In genomic region chr11:47351585-47351984, GRCm38 (mm10) we compare ENCODE assay signal across 22 mouse cellular contexts.
DNase-seq lines count a peak whose midpoint lies in the region; ATAC-seq lines count a peak whose summit lies in the region.
"Had no signal": no experiment of that assay in that cellular context is flagged by ENCODE, and none has a peak within 500 bp of the region (broad histone marks: within the 10 kb centered on the region; RNA-seq: fewer than 3 reads in every experiment).

No protein-coding gene starts in this region.

- no peak for DNase-seq in heart, postnatal 14 days
- peak; percentile 18 for DNase-seq in adipocyte (ENCODE audit: low spot score)
- no peak for DNase-seq in gastrocnemius, adult 18-20 months (ENCODE audit: low spot score)
- DNase-seq: adrenal gland, postnatal 10 days; adrenal gland, postnatal 36 days; cerebellum, adult 18-20 months; cerebellum, adult 9-10 months; cerebellum, postnatal 14 days; forebrain, postnatal 0 days; gastrocnemius, postnatal 25 days; kidney, adult 2 months had no signal

- no peak for ATAC-seq in heart, embryonic 13.5 days (ENCODE audit: extremely low read depth, insufficient number of reproducible peaks, low FRiP score, low TSS enrichment)
- no peak for ATAC-seq in heart, embryonic 11.5 days (replicated peaks; ENCODE audit: insufficient number of reproducible peaks, low FRiP score, low TSS enrichment)
- ATAC-seq in heart, embryonic 16.5 days (replicated peaks; ENCODE audit: extremely low read depth, insufficient read depth, low FRiP score), result peak; percentile 52
- ATAC-seq: activated CD4-positive, CD25-positive, alpha-beta regulatory T cell, adult 4 months; CD4-positive, CD25-positive, alpha-beta regulatory T cell, adult 4 months; forebrain, embryonic 14.5 days; forebrain, postnatal 0 days; intestine, postnatal 0 days had no signal

- H3K4me3 ChIP-seq in heart, embryonic 13.5 days, result no peak overlapping the region
- H3K4me3 ChIP-seq in heart, embryonic 11.5 days (ENCODE audit: low read depth, low read length), result no peak overlapping the region
- no peak overlapping the region for H3K4me3 ChIP-seq in heart, embryonic 16.5 days (ENCODE audit: low read length)
- H3K4me3 ChIP-seq: embryonic facial prominence, embryonic 12.5 days; embryonic facial prominence, embryonic 15.5 days; hindbrain, embryonic 12.5 days; hindbrain, embryonic 15.5 days had no signal

- H3K4me2 ChIP-seq in heart, embryonic 13.5 days, result no peak overlapping the region; the same call in 1 of the 2 replicates
- no peak overlapping the region for H3K4me2 ChIP-seq in heart, embryonic 11.5 days
- H3K4me2 ChIP-seq in heart, embryonic 16.5 days (ENCODE audit: low read depth, low read length), result no peak overlapping the region
- H3K4me2 ChIP-seq: embryonic facial prominence, embryonic 12.5 days; embryonic facial prominence, embryonic 15.5 days; hindbrain, embryonic 12.5 days; hindbrain, embryonic 15.5 days had no signal

- 63% methylated on average over 2 of the region's 2 CpGs for WGBS in heart, embryonic 13.5 days
- 56% methylated on average over 2 of the region's 2 CpGs for WGBS in heart, embryonic 11.5 days (ENCODE audit: insufficient replicate concordance)
- WGBS in heart, embryonic 16.5 days, result 55% methylated on average over 2 of the region's 2 CpGs

- no peaks in the 10 kb centered on the region for H3K9me3 ChIP-seq in heart, embryonic 13.5 days
- H3K9me3 ChIP-seq in heart, embryonic 11.5 days (replicated peaks; ENCODE audit: control insufficient read depth, low read length), result no peaks in the 10 kb centered on the region
- H3K9me3 ChIP-seq in heart, embryonic 16.5 days (replicated peaks; ENCODE audit: control insufficient read depth, low read length), result no peaks in the 10 kb centered on the region
- H3K9me3 ChIP-seq: embryonic facial prominence, embryonic 12.5 days; embryonic facial prominence, embryonic 15.5 days; hindbrain, embryonic 12.5 days; hindbrain, embryonic 15.5 days had no signal

- no peaks in the 10 kb centered on the region for H3K27me3 ChIP-seq in heart, embryonic 13.5 days (replicated peaks)
- no peaks in the 10 kb centered on the region for H3K27me3 ChIP-seq in heart, embryonic 11.5 days (ENCODE audit: control insufficient read depth, insufficient read depth, low read length)
- H3K27me3 ChIP-seq in heart, embryonic 16.5 days (ENCODE audit: control insufficient read depth, insufficient read depth, low read length), result no peaks in the 10 kb centered on the region
- H3K27me3 ChIP-seq: embryonic facial prominence, embryonic 12.5 days; embryonic facial prominence, embryonic 15.5 days; hindbrain, embryonic 12.5 days; hindbrain, embryonic 15.5 days had no signal

- H3K9ac ChIP-seq in heart, embryonic 13.5 days, result no peak overlapping the region
- no peak overlapping the region for H3K9ac ChIP-seq in heart, embryonic 11.5 days (ENCODE audit: low read depth, low read length)
- H3K9ac ChIP-seq in heart, embryonic 16.5 days (ENCODE audit: low read length), result no peak overlapping the region
- H3K9ac ChIP-seq: embryonic facial prominence, embryonic 12.5 days; embryonic facial prominence, embryonic 15.5 days; forebrain, postnatal 0 days; hindbrain, embryonic 12.5 days; hindbrain, embryonic 15.5 days had no signal

- H3K36me3 ChIP-seq in heart, embryonic 13.5 days, result peaks cover 8% of the 10 kb centered on the region
- no peaks in the 10 kb centered on the region for H3K36me3 ChIP-seq in heart, embryonic 11.5 days (ENCODE audit: control insufficient read depth, insufficient read depth, low read length)
- H3K36me3 ChIP-seq in heart, embryonic 16.5 days (ENCODE audit: control insufficient read depth, insufficient read depth), result no peaks in the 10 kb centered on the region
- H3K36me3 ChIP-seq: embryonic facial prominence, embryonic 12.5 days; embryonic facial prominence, embryonic 15.5 days; hindbrain, embryonic 12.5 days; hindbrain, embryonic 15.5 days had no signal

- intact Hi-C loops in heart, postnatal 14 days (cut with DNase I), result no loop called here

- 0 out of 2 replicates have a peak overlapping the region, but pooled peaks have one; percentile 45 for H3K27ac ChIP-seq in heart, embryonic 13.5 days (replicated peaks)
- H3K27ac ChIP-seq in heart, embryonic 11.5 days (ENCODE audit: low read depth, low read length), result no peak overlapping the region
- 0 out of 2 replicates have a peak overlapping the region, but pooled peaks have one; percentile 42 for H3K27ac ChIP-seq in heart, embryonic 16.5 days (ENCODE audit: low read length)
- H3K27ac ChIP-seq: embryonic facial prominence, embryonic 12.5 days; embryonic facial prominence, embryonic 15.5 days; hindbrain, embryonic 12.5 days; hindbrain, embryonic 15.5 days had no signal

- peaks cover 17% of the 10 kb centered on the region; the same call in 1 of the 2 replicates for H3K4me1 ChIP-seq in heart, embryonic 13.5 days
- H3K4me1 ChIP-seq in heart, embryonic 11.5 days (ENCODE audit: control insufficient read depth, insufficient read depth, low read length), result no peaks in the 10 kb centered on the region
- H3K4me1 ChIP-seq in heart, embryonic 16.5 days (ENCODE audit: control insufficient read depth, insufficient read depth, low read length), result peaks cover 3% of the 10 kb centered on the region; the same call in 1 of the 2 replicates
- H3K4me1 ChIP-seq: embryonic facial prominence, embryonic 12.5 days; embryonic facial prominence, embryonic 15.5 days; hindbrain, embryonic 12.5 days; hindbrain, embryonic 15.5 days had no signal
